Mouse (Mus musculus) megakaryocyte, embryonic 14.5 days (primary cell): ENCODE measurements at regions not wholly inside any gene's neighbourhood (a gene's known extent, or its start where the extent isn't known, plus 50 kb on each side); places are given as distances from the start of the nearest gene placed in this dataset.

Experiments used
- FLI1 ChIP-seq: IDR thresholded peaks from 2 replicates; pipeline ENCODE4 v1.6.1; 2012; ENCODE audit warnings: low read length, inconsistent platforms, mixed read lengths
- GATA1 ChIP-seq: IDR thresholded peaks from 3 replicates; pipeline ENCODE4 v1.6.1; 2012; ENCODE audit warnings: mixed read lengths, low read length, inconsistent platforms, borderline replicate concordance

DNA sequence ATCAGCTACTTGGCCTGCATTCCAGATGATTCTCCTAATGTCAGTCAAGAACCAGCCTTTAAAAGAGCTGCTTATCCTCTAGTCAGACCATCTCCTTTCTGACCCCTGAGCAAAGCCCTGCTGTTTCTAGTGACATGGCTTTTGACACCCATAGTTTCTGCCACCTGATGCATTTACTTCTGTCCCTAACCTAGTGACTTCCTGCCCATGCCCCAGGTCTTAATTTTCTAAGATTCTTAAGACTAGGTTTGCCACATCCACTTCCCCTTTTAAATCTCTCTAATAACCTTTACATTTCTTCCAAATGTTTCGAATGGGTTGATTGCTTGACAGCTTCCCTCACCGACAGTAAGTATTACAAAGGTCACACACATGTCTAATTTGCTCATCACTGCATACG lies 321.1 kb upstream of the Trib2 start:
- TF ChIP-seq GATA1: no peak
- TF ChIP-seq FLI1: no peak
